Mouse (Mus musculus) kidney, adult 2 months (tissue): ENCODE data around the gene Entr1. TPM values are rescaled to one million over a fixed set of nuclear protein-coding genes. Genes with fewer than 3 reads are reported as not detected.
A peak's percentile ranks its signal among the peaks of the same experiment; 100 is the strongest.

Source experiments
- DNase-seq: peaks from one replicate; pipeline ENCODE4 v3.0.0; 2021
- H3K27ac ChIP-seq: fragments of 200-500 bp; 2 replicates; pipeline ENCODE4 v1.5.1; 2012; ENCODE audit warnings: low read depth, low read length, control low read depth, inconsistent platforms; ENCODE audit not compliant: insufficient read depth
- H3K27me3 ChIP-seq: fragments of 200-500 bp; replicated peaks from 2 replicates; pipeline ENCODE4 v1.6.1; 2012; ENCODE audit warnings: mild to moderate bottlenecking, moderate library complexity, low read length, inconsistent platforms; ENCODE audit not compliant: control insufficient read depth, insufficient read depth
- H3K36me3 ChIP-seq: fragments of 200-500 bp; 2 replicates; pipeline ENCODE4 v1.6.1; 2012; ENCODE audit warnings: mild to moderate bottlenecking, moderate library complexity, low read length, inconsistent platforms; ENCODE audit not compliant: control insufficient read depth, insufficient read depth
- H3K4me1 ChIP-seq: fragments of 200-500 bp; 2 replicates; pipeline ENCODE4 v1.6.1; 2011; ENCODE audit warnings: low read length; ENCODE audit not compliant: control insufficient read depth, insufficient read depth
- H3K4me3 ChIP-seq: fragments of 200-500 bp; 2 replicates; pipeline ENCODE4 v1.5.1; 2011; ENCODE audit warnings: mild to moderate bottlenecking, low read depth, low read length, control low read depth; ENCODE audit not compliant: insufficient read depth
- CTCF ChIP-seq: fragments of 200-500 bp; conservative IDR thresholded peaks from 2 replicates; pipeline ENCODE4 v1.5.1; 2011; ENCODE audit warnings: low read depth, mild to moderate bottlenecking, control low read depth, low read length, moderate library complexity, mixed read lengths; ENCODE audit not compliant: insufficient read depth, insufficient read length
- POLR2A ChIP-seq: fragments of 200-500 bp; IDR thresholded peaks from one replicate; pipeline ENCODE4 v1.6.1; 2011; ENCODE audit warnings: low read depth, low read length, control low read depth
- WGBS: fragments of 180-500 bp; shearing (Covaris S2); methylation state at CpG from one replicate; pipeline ENCODE4 v1.1.7; 2018; 5-methylcytosine and 5-hydroxymethylcytosine counted together
- polyA plus RNA-seq: library from polyadenylated mRNA; depleted of rRNA; stranded (reverse); fragments of >200 nt; gene quantifications from 2 replicates; pipeline ENCODE4 v1.2.3, GENCODE M21; 2012

Entr1 gene
- polyA plus RNA-seq, 1 experiment, result 102 TPM

- Histone ChIP-seq H3K4me1 (peaks cover 26% of the 10 kb centered on the region), H3K27ac (no peak overlapping the region), H3K36me3 (peaks cover 2% of the 10 kb centered on the region; the same call in 1 of the 2 replicates), H3K27me3 (no peaks in the 10 kb centered on the region), H3K4me3 (no peak overlapping the region)
- 40% methylated on average over 8 of the region's 8 CpGs for WGBS
- peak; percentile 78 for DNase-seq
- TF ChIP-seq CTCF, result no peak
- TF ChIP-seq POLR2A, result no peak
Observed at GRCm38 (mm10) chr2:26403306-26403705, 14.2 kb upstream of the Entr1 start.

- H3K4me3 ChIP-seq, result no peak overlapping the region
- peaks cover 2% of the 10 kb centered on the region; the same call in 1 of the 2 replicates for H3K36me3 ChIP-seq
- WGBS, result 88% methylated on average over 1 of the region's 1 CpGs
- peaks cover 16% of the 10 kb centered on the region; the same call in 1 of the 2 replicates for H3K4me1 ChIP-seq
- no peaks in the 10 kb centered on the region for H3K27me3 ChIP-seq
- no peak overlapping the region for H3K27ac ChIP-seq
- TF ChIP-seq CTCF (no peak), POLR2A (no peak)
- no peak for DNase-seq
Observed at GRCm38 (mm10) chr2:26402265-26402664, 13.1 kb upstream of the Entr1 start.

GRCm38 (mm10) chr2:26401023-26401422 is 11.9 kb upstream of the Entr1 start:
- WGBS, result 91% methylated on average over 4 of the region's 4 CpGs
- Histone ChIP-seq H3K4me1 (peaks cover 11% of the 10 kb centered on the region; the same call in 1 of the 2 replicates), H3K27me3 (no peaks in the 10 kb centered on the region), H3K27ac (no peak overlapping the region), H3K36me3 (peaks cover 2% of the 10 kb centered on the region; the same call in 1 of the 2 replicates), H3K4me3 (no peak overlapping the region)
- DNase-seq, result no peak
- TF ChIP-seq CTCF, result no peak
- no peak for TF ChIP-seq POLR2A

GRCm38 (mm10) chr2:26400296-26400695 is 11.2 kb upstream of the Entr1 start:
- H3K27me3 ChIP-seq, result no peaks in the 10 kb centered on the region
- 84% methylated on average over 5 of the region's 5 CpGs for whole genome bisulfite sequencing
- H3K27ac ChIP-seq, result no peak overlapping the region
- no peak for DNase-seq
- TF ChIP-seq CTCF, result no peak
- TF ChIP-seq POLR2A, result no peak
- H3K4me3 ChIP-seq, result no peak overlapping the region
- H3K36me3 ChIP-seq, result peaks cover 2% of the 10 kb centered on the region; the same call in 1 of the 2 replicates
- peaks cover 11% of the 10 kb centered on the region; the same call in 1 of the 2 replicates for H3K4me1 ChIP-seq

GRCm38 (mm10) chr2:26399647-26400046 is 10.5 kb upstream of the Entr1 start:
- Histone ChIP-seq H3K36me3 (peaks cover 2% of the 10 kb centered on the region; the same call in 1 of the 2 replicates), H3K4me1 (peaks cover 11% of the 10 kb centered on the region; the same call in 1 of the 2 replicates), H3K4me3 (no peak overlapping the region), H3K27me3 (no peaks in the 10 kb centered on the region), H3K27ac (no peak overlapping the region)
- WGBS, result 38% methylated on average over 5 of the region's 5 CpGs
- DNase-seq, result peak; percentile 88
- TF ChIP-seq POLR2A, result no peak
- no peak for TF ChIP-seq CTCF

GRCm38 (mm10) chr2:26398978-26399377 is 9.9 kb upstream of the Entr1 start:
- Histone ChIP-seq H3K36me3 (peaks cover 2% of the 10 kb centered on the region; the same call in 1 of the 2 replicates), H3K27me3 (no peaks in the 10 kb centered on the region), H3K4me3 (no peak overlapping the region), H3K4me1 (peaks cover 11% of the 10 kb centered on the region; the same call in 1 of the 2 replicates), H3K27ac (no peak overlapping the region)
- no peak for TF ChIP-seq POLR2A
- TF ChIP-seq CTCF, result no peak
- 55% methylated on average over 8 of the region's 8 CpGs for WGBS
- DNase-seq, result peak; percentile 61

GRCm38 (mm10) chr2:26391617-26392016 is 2.5 kb upstream of the Entr1 start:
- Histone ChIP-seq H3K27me3 (no peaks in the 10 kb centered on the region), H3K27ac (no peak overlapping the region), H3K4me1 (peaks cover 9% of the 10 kb centered on the region; the same call in 1 of the 2 replicates), H3K36me3 (peaks cover 1% of the 10 kb centered on the region; the same call in 1 of the 2 replicates), H3K4me3 (no peak overlapping the region)
- TF ChIP-seq POLR2A (no peak), CTCF (no peak)
- no peak for DNase-seq
- WGBS, result 81% methylated on average over 6 of the region's 6 CpGs
